Mouse (Mus musculus) lung, postnatal 36 days (tissue): ENCODE results near the gene Hsd17b14.
A peak's percentile ranks its signal among the peaks of the same experiment; 100 is the strongest.

ENCODE experiments used
- DNase-seq: peaks from one replicate; pipeline ENCODE4 v3.0.0; 2022; ENCODE audit warnings: mixed read lengths

Hsd17b14 gene

GRCm38 (mm10) chr7:45567780-45568516, 13.3 kb downstream of the Hsd17b14 start:
- DNase-seq, result peak; percentile 98

DNA sequence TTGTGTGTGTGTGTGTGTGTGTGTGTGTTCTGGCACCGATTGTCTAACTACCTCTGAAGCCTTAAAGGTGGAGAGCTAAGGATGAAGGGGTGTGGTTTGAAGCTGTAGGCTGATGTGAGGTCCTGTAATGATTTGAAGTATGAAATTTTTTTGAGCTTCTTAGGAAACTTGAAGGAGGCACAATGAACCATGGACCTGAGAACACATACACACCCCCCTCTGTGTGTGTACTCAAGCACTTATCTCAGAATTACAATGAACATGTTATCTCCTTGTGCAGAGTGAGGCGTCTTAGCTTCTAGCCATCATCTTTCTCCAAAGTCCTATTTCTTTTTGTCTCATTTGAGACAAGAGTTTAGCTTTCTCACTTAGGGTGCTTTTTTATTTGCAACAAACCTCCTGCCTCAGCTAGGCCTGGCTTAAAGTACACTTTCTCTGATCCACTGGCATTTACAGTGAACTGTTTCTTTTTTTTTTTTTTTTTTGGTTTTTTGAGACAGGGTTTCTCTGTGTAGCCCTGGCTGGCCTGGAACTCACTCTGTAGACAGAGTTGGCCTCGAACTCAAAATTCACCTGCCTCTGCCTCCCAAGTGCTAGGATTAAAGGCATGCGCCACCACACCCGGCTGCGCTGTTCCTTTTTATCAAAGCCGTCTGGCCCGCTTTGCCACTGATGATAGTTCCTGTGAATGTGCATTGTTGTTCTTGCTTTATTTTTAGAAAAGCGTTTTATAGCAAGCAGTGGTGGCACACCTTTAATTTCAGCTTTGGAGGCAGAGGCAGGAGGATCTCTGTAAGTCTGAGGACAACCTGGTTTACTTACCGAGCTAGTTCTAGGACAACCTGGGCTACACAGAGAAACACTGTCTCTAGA, 14.1 kb downstream of the Hsd17b14 start:
- DNase-seq, result peak; percentile 25

DNA sequence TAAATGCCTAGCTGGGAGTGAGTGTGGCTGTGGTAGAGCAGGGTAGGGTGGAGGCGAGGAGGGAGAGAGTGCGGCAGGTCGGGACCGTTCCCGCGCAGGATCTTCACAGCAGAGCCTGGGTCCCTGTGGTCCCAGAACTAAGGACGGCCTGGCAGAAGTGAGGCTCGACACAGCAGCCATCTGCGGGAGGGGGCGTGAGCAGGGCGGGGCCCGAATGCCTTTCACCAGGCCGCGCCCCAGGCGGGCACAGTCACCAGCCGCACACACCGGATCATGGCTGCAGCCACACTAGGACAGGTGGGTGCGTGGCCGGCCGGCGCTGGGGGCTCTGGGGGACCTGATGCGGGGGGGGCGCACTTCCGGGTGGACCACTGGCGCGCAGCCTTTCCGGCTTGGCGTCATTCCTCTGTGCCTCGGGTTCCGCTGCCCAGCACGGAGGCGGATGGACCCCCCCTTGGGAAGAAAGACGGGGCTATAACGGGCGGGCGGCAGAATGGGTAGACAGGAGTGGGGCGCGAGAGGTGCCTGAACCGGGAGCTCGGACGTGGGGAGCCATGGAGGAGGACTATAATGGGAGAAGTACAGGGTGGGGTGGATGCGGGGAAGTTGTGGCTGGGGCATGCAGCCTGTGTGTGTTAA, 15.5 kb downstream of the Hsd17b14 start, which contains the start of gene Bcat2:
TSS of gene Bcat2 (plus strand) at position 51 of the 639 bp plus-strand sequence.
- peak; percentile 92 for DNase-seq

DNA sequence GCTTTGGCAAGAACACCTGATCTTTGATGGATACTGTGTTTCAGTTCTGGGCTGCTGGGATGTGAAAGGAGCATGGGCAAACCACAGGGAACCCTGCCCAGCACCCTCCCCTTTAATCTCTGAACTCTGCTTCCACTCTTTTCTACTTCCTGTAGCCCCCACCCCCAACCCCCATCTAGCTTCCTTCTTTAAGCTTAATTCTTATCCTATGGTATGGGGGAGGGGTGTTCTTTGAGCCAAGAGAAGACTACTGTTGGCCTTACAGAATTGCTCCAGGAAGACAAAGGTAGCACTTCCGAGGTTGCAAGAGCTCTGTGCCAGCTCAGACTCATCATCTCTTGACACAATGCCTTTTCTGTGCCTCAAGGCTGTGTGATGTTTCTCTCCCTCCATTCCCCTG, 17.3 kb downstream of the Hsd17b14 start:
- DNase-seq, result no peak

- DNase-seq, result no peak
Measured at GRCm38 (mm10) chr7:45573954-45574353, 19.3 kb downstream of the Hsd17b14 start.

DNA sequence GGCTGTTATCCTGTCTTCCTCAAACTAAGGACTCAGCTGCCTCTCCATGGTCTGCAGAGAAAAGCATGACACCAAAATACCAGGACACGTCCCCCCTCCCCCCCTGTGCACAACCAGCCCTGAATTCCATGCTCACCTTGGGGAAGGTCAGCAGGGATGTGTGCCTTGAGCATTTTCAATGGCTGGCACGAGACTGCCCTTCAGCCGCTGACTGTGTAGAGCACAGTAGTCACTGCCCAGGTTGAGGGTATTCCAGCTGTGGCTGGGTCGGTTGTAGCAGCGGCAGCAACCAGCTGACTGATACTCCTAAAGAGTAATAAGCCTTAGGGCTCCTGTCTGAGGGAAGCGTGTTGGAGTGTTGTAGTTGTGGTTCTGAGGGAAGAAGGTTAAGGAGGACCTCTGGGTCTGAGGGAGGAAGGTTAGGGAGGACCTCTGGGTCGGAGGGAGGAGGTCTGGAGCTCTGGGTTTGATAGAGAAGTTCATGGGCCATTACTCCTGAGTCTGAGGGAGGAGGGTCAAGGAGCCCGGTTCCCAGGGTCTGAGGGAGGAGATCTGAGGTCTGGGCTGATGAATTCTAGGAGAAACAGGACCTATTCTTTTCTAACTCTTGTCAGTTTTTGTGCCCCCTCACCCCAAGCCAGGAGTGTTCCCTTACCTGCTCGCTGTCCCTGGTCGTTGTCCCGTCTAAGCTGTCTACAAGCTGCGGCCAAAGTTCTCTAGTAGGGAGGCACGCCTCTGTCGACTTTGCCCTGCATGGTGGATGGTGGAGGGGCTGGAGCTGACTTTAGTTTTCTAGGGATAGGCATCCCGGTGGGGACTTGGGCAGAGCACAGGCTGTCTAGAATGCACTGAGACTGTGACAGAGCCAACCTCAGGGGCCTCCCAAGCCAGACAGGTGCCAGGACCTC, 20.0 kb downstream of the Hsd17b14 start:
- DNase-seq, result no peak

DNA sequence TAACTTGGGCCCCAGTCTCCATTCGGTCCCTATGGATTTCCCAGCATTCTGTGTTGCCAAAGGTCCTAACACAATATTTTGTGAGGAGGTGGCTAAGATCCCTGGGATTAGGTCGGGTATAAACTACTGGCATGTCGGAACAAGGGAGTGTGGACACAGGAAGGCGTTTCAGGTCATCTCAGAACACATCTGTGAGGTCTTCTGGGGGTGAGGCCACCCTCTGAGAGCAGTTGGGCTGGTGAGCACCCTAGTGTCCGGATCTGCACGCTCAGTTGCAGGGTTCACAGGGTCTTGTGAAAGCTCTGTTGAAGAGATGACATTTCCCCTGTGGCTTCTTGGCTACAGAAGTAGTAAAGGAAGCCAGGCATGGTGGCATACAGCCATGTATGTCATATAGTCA, 31.2 kb downstream of the Hsd17b14 start:
- DNase-seq, result no peak

DNA sequence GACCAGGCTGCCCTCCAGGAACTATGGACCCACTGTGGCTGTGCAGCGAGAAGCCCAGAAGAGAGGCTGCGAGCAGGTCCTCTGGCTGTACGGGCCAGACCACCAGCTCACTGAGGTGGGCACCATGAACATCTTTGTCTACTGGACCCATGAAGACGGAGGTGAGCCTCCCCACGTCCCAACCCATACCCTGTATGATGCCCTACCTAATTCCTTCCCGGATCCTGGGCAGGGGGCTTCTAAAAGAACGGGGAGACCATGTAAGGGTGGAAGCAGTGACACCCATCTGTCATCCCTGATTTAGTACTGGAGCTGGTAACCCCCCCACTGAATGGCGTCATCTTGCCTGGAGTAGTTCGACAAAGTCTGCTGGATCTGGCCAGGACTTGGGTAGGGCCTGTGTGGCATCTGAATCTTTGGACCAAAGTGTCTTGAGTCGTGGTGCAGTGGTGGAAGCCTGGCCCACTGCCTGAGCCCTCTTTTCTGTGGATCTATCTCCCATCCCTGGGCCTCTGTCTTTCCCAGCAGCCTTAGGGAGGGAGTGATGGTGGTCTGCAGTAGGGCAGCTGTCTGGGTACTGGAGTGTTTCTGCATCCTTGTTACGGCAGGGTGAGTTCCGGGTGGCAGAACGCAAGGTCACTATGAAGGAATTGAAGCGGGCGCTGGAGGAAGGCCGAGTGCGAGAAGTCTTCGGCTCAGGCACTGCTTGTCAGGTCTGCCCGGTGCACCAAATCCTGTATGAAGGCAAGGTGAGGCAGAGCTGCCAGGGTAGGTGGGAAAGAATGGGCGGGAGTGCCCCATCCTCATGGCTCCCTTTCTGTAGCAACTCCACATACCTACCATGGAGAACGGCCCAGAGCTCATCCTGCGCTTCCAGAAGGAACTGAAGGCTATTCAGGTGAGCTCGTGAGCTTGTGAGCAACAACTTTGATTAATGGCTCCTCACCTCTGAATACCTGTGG, 33.2 kb downstream of the Hsd17b14 start:
- DNase-seq, result no peak

DNA sequence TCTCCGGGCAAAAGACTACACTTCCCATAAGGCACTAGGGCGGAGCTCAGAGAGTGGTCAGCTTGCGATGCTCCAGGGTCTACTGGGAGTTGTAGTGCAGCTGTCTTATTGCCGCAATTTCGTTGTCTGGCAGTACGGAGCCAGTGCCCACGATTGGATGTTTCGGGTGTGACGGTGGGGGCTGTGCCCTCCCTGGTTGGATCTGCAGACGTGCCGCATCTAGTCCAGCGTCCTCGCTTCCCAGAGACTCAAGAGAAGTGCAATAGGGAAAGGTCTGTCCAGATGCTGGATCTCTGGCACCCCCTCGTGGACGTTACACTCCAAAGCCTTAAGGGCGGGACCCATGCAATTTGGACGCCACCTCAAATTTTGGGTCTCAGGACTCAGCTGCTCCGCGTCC, 34.5 kb downstream of the Hsd17b14 start:
- peak; percentile 98 for DNase-seq

- DNase-seq, result no peak
Measured at GRCm38 (mm10) chr7:45589898-45590297, 35.2 kb downstream of the Hsd17b14 start.

- DNase-seq, result peak; percentile 43
Measured at GRCm38 (mm10) chr7:45590874-45591273, 36.2 kb downstream of the Hsd17b14 start.

DNA sequence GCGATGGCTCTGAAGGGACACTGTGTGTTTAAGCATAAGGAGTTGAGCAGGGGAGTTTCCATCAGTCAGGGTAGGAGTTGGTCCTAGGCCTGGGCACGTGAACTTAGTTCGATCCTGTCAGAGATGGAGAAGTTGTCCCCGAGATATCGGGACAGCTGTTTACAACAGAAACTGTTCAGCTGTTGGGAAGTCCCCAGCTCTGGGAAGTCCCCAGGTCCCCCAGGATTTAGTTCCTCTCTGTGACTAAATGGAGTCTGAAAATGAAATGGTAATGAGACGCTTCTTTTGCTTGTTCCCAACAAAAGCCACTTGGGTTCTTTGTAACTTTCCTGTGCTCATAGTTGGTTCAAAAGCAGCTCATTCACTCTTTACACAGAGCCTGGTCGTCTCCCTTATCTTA, 37.2 kb downstream of the Hsd17b14 start:
- no peak for DNase-seq

DNA sequence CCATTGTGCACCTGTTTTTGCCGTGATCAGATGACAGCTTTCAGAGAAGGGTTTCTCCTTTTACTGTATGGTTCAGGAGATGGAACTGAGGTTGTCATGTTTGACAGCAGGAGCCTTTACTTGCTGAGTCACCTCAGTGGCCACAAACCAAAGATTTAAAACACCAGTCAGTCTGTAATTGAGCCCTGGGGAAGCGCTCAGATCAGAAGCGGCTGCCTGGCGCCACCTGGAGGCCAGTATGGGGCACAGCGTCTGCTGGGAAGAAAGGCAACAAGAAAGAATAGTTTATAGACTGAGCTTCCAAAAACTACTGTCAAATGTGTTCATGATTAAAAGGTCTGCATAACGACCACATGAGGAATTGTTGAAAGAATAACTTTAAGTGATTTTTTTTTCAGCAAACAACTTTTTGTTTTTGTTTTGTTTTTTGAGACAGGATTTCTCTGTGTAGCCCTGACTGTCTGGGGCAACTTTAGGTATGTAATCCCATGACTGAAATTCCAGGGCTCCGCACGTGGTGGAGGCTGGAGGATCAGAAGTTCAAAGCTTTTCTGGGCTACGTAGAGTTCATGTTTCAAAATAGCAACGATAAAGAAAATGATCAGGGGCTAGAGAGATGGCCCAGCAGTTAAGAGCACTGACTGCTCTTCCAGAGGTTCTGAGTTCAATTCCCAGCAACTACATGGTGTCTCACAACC, 38.6 kb downstream of the Hsd17b14 start:
- DNase-seq, result peak; percentile 84

GRCm38 (mm10) chr7:45595176-45595575, 40.5 kb downstream of the Hsd17b14 start:
- no peak for DNase-seq

GRCm38 (mm10) chr7:45596107-45596506, 41.4 kb downstream of the Hsd17b14 start:
- no peak for DNase-seq

DNA sequence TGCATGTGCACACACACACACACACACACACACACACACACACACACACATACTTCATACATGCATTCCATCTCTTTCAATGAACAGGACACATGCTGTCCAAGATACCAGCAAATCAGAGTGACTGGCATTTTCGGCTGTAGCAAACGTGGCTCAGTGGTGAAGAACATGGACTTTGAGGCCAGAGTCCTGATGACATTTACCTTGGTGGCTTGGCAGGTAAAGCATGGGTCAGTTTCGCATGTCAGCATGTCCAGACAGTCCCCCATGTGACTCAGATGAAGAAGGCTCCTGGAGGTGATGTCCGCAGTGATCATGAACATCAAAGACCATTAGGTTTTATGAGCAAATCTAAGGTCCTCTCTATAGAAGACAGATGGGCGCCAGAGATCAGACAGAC, 42.3 kb downstream of the Hsd17b14 start:
- DNase-seq, result no peak

- no peak for DNase-seq
Measured at GRCm38 (mm10) chr7:45597527-45597926, 42.8 kb downstream of the Hsd17b14 start.

DNA sequence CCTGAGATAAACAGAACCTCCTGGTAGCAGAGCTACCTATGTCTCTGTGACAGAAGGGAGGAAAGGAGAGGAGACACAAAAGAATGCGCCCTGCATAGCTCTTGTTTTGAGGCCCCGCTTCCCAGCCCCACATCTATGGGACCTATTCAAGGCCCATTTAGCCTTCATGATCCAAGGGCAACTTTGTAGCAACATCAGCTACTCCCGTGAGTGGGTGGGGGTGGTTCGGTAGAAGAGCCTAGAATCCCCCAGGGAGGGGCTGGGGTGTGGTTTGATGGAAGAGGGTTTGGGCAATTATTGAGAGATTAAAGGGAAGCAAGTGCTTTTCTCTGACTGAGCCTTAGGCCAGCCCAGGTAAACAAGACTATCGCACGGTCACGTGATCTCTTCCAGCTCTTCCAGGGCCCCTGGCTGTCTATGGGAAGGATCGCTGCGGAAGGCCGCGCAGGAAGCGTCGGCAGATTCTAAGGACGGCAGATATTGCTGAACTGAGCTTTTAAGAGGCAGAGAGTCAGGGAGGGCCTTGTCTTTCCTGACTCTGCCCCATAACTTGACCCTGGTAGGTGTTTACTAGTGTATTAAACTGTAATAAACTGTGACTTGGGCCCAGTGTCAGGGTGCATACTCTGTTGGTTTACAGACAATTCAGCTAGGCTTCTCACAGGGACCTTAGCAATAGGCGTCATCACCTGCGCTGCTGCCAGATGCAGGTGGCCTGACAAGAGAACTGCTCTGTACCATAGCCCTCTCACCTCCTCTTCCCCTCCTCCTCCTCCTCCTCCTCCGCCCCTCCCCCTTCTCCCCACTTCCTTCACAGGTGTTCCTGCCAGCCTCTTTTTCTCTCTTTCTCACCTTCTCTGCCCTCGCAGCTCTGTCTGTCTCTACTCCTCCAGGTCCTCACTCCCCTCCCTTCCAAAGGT, 44.5 kb downstream of the Hsd17b14 start:
- no peak for DNase-seq

GRCm38 (mm10) chr7:45605704-45606289, 51.1 kb downstream of the Hsd17b14 start:
- no peak for DNase-seq
